Comparison of ENCODE assay signal across 17 mouse cellular contexts in genomic region chr9:48340708-48341380, GRCm38 (mm10). TPM values are rescaled to one million over a fixed set of nuclear protein-coding genes. Genes with fewer than 3 reads are reported as not detected.
DNase-seq lines count a peak whose midpoint lies in the region; ATAC-seq and TF ChIP-seq lines count a peak whose summit lies in the region.
"Had no signal": no experiment of that assay in that cellular context is flagged by ENCODE, and none has a peak within 500 bp of the region (broad histone marks: within the 10 kb centered on the region; RNA-seq: fewer than 3 reads in every experiment).

No protein-coding gene starts in this region.

- H3K4me1 ChIP-seq in heart, embryonic 11.5 days (ENCODE audit: control insufficient read depth, insufficient read depth, low read length): peaks cover 3% of the 10 kb centered on the region; the same call in 1 of the 2 replicates
- H3K4me1 ChIP-seq in lung, adult 2 months (ENCODE audit: control insufficient read depth, insufficient read depth, low read length): peaks cover 5% of the 10 kb centered on the region
- peaks cover 7% of the 10 kb centered on the region; the same call in 1 of the 2 replicates for H3K4me1 ChIP-seq in liver, embryonic 11.5 days (replicated peaks; ENCODE audit: control insufficient read depth, insufficient read depth, low read length)
- H3K4me1 ChIP-seq in embryonic facial prominence, embryonic 10.5 days: no peaks in the 10 kb centered on the region
- H3K4me1 ChIP-seq: midbrain, embryonic 13.5 days; neural tube, embryonic 13.5 days had no signal

- H3K27ac ChIP-seq in heart, embryonic 11.5 days (ENCODE audit: low read depth, low read length): no peak overlapping the region
- H3K27ac ChIP-seq in liver, embryonic 11.5 days (ENCODE audit: low read depth, low read length): peak overlapping the region; percentile 90
- no peak overlapping the region for H3K27ac ChIP-seq in embryonic facial prominence, embryonic 10.5 days (replicated peaks)
- H3K27ac ChIP-seq: hindbrain, postnatal 0 days; layer of hippocampus, adult 2 months; midbrain, embryonic 13.5 days; neural tube, embryonic 13.5 days had no signal

- TF ChIP-seq POLR2A in lung, adult 2 months (IDR thresholded peaks at IDR 0.05; ENCODE audit: borderline replicate concordance, extremely low read depth, low read depth, low read length): no peak

- no peaks in the 10 kb centered on the region for H3K9me3 ChIP-seq in heart, embryonic 11.5 days (replicated peaks; ENCODE audit: control insufficient read depth, low read length)
- no peaks in the 10 kb centered on the region for H3K9me3 ChIP-seq in liver, embryonic 11.5 days (ENCODE audit: control insufficient read depth, low read length)
- H3K9me3 ChIP-seq in embryonic facial prominence, embryonic 10.5 days: no peaks in the 10 kb centered on the region
- H3K9me3 ChIP-seq: midbrain, embryonic 13.5 days; neural tube, embryonic 13.5 days had no signal

- no peak for TF ChIP-seq CTCF in lung, adult 2 months (IDR thresholded peaks at IDR 0.05; ENCODE audit: insufficient read depth, low read length)

- peak; percentile 59 for ATAC-seq in heart, embryonic 11.5 days (replicated peaks; ENCODE audit: insufficient number of reproducible peaks, low FRiP score, low TSS enrichment)
- peak; percentile 94 for ATAC-seq in liver, embryonic 11.5 days (replicated peaks; ENCODE audit: low FRiP score)
- ATAC-seq: forebrain, embryonic 16.5 days; hindbrain, postnatal 0 days; midbrain, embryonic 13.5 days had no signal

- no peak for DNase-seq in heart, adult 8-10 months (ENCODE audit: low spot score)
- DNase-seq in lung, postnatal 10 days: peak; percentile 9
- DNase-seq in lung, adult 2 months: no peak
- DNase-seq in liver, embryonic 11.5 days (ENCODE audit: low spot score): peak; percentile 39
- DNase-seq in spleen, postnatal 4 days (ENCODE audit: low spot score in 2 of 2): peak; percentile 75 to 78
- DNase-seq in layer of hippocampus, postnatal 25 days (ENCODE audit: extremely low spot score in 1 of 2, low spot score in 1 of 2): no peak
- no peak for DNase-seq in embryonic facial prominence, embryonic 10.5 days (ENCODE audit: low spot score)
- DNase-seq: adrenal gland, adult 2 months; cerebellum, adult 11-12 months; heart, adult 18-20 months; right cerebral cortex, adult 18-20 months had no signal

- WGBS in heart, embryonic 11.5 days (ENCODE audit: insufficient replicate concordance): 66% methylated on average over 10 of the region's 10 CpGs
- WGBS in lung, adult 2 months: 51% methylated on average over 10 of the region's 10 CpGs
- 58% methylated on average over 10 of the region's 10 CpGs for WGBS in liver, embryonic 11.5 days
- WGBS in embryonic facial prominence, embryonic 10.5 days: 89% methylated on average over 10 of the region's 10 CpGs

- H3K27me3 ChIP-seq in heart, embryonic 11.5 days (ENCODE audit: control insufficient read depth, insufficient read depth, low read length): no peaks in the 10 kb centered on the region
- no peaks in the 10 kb centered on the region for H3K27me3 ChIP-seq in liver, embryonic 11.5 days (replicated peaks; ENCODE audit: control insufficient read depth, insufficient read depth, low read length)
- H3K27me3 ChIP-seq in embryonic facial prominence, embryonic 10.5 days (replicated peaks; ENCODE audit: low read depth, poor library complexity, severe bottlenecking): no peaks in the 10 kb centered on the region
- H3K27me3 ChIP-seq: midbrain, embryonic 13.5 days; neural tube, embryonic 13.5 days had no signal

- peak overlapping the region; percentile 36; the same call in 1 of the 2 replicates for H3K4me2 ChIP-seq in heart, embryonic 11.5 days
- H3K4me2 ChIP-seq in liver, embryonic 11.5 days: peak overlapping the region; percentile 74
- H3K4me2 ChIP-seq: midbrain, embryonic 13.5 days; neural tube, embryonic 13.5 days had no signal

- H3K4me3 ChIP-seq in heart, embryonic 11.5 days (ENCODE audit: low read depth, low read length): peak overlapping the region; percentile 24
- H3K4me3 ChIP-seq in lung, adult 2 months (replicated peaks; ENCODE audit: extremely low read depth, low read depth, low read length): no peak overlapping the region
- H3K4me3 ChIP-seq in liver, embryonic 11.5 days (ENCODE audit: low read depth, low read length): peak overlapping the region; percentile 65
- no peak overlapping the region for H3K4me3 ChIP-seq in embryonic facial prominence, embryonic 10.5 days
- H3K4me3 ChIP-seq: layer of hippocampus, adult 2 months; midbrain, embryonic 13.5 days; neural tube, embryonic 13.5 days had no signal

- no peak overlapping the region; the same call in 1 of the 2 replicates for H3K9ac ChIP-seq in heart, embryonic 11.5 days (ENCODE audit: low read depth, low read length)
- peak overlapping the region; percentile 81 for H3K9ac ChIP-seq in liver, embryonic 11.5 days (ENCODE audit: low read depth, low read length)
- H3K9ac ChIP-seq: midbrain, embryonic 13.5 days; neural tube, embryonic 13.5 days had no signal

- H3K36me3 ChIP-seq in heart, embryonic 11.5 days (ENCODE audit: control insufficient read depth, insufficient read depth, low read length): no peaks in the 10 kb centered on the region
- H3K36me3 ChIP-seq in liver, embryonic 11.5 days (ENCODE audit: control insufficient read depth, insufficient read depth, low read length): no peaks in the 10 kb centered on the region; the same call in 1 of the 2 replicates
- H3K36me3 ChIP-seq in embryonic facial prominence, embryonic 10.5 days (replicated peaks): no peaks in the 10 kb centered on the region
- H3K36me3 ChIP-seq: midbrain, embryonic 13.5 days; neural tube, embryonic 13.5 days had no signal

RNA-seq across cellular contexts. Expression of gene Nxpe2, which starts 12.4 kb away (rescaled TPM):
- polyA plus RNA-seq in heart, embryonic 11.5 days (2014; fragmentation: Nextera tagmentation; extraction: Ambion mirVana): 1.8 and 4.6 TPM in 2 replicates
- total RNA-seq in heart, adult 8-10 months (2022): 1 to 10 TPM; 1.1 to 2.6 (median 1.8) TPM
- 3.0 and 3.1 TPM in 2 replicates for polyA plus RNA-seq in lung, adult 2 months (2012; rRNA removed)
- 100 and 104 TPM in 2 replicates for polyA plus RNA-seq in liver, embryonic 11.5 days (2014; fragmentation: Nextera tagmentation; extraction: Ambion mirVana)
- under 1 TPM; 0.12 to 0.21 TPM for total RNA-seq in layer of hippocampus, postnatal 25 days (2021)
- polyA plus RNA-seq in embryonic facial prominence, embryonic 10.5 days (2016; fragmentation: Nextera tagmentation; extraction: Ambion mirVana): 0.68 and 1.1 TPM in 2 replicates
- total RNA-seq: hindbrain, postnatal 0 days had no signal

Comparison
In these comparisons a context has a peak if more than half of its experiments do, and no peak if none do; other contexts are left out.
1. DNase-seq: peak in lung, postnatal 10 days (single experiment), liver, embryonic 11.5 days (single experiment) and spleen, postnatal 4 days (2 of 2); none in heart, adult 8-10 months (single experiment), lung, adult 2 months (single experiment), layer of hippocampus, postnatal 25 days (0 of 2) and embryonic facial prominence, embryonic 10.5 days (single experiment).
2. H3K4me3 ChIP-seq: peak in heart, embryonic 11.5 days (single experiment) and liver, embryonic 11.5 days (single experiment); none in lung, adult 2 months (single experiment) and embryonic facial prominence, embryonic 10.5 days (single experiment).
3. RNA of gene Nxpe2, which starts 12.4 kb away (polyA plus RNA-seq): 100 to 104 TPM in liver, embryonic 11.5 days; 1.8 to 4.6 TPM in heart, embryonic 11.5 days, 3.0 to 3.1 TPM in lung, adult 2 months and 0.68 to 1.1 TPM in embryonic facial prominence, embryonic 10.5 days; every median in the first group is over 10 times any median in the second.